Mouse (Mus musculus) MEL (cell line): ENCODE results near the gene Gsg1l. TPM values are rescaled to one million over a fixed set of nuclear protein-coding genes. Genes with fewer than 3 reads are reported as not detected.
A peak's percentile ranks its signal among the peaks of the same experiment; 100 is the strongest.

Source experiments
- DNase-seq: peaks from one replicate; pipeline ENCODE4 v3.0.0; 2011; ENCODE audit warnings: low read depth, low spot score
- H3K27ac ChIP-seq: 2 replicates; pipeline ENCODE4 v1.5.1; 2012; ENCODE audit warnings: low read depth, mild to moderate bottlenecking, control low read depth, low read length, moderate library complexity; ENCODE audit not compliant: control insufficient read depth
- H3K27me3 ChIP-seq, 2 experiments: fragments of 150-350 bp in 1 of 2; sonication (generic) in 1 of 2; 2 replicates each; pipeline ENCODE4 v1.6.1; 2012; ENCODE audit warnings: low read length in 2 of 2, mild to moderate bottlenecking in 2 of 2, improper control_type of control experiment in 1 of 2, moderate library complexity in 1 of 2; ENCODE audit not compliant: insufficient read depth in 2 of 2, control insufficient read depth in 1 of 2
- H3K36me3 ChIP-seq, 2 experiments: 2 replicates each; pipeline ENCODE4 v1.6.1; 2012 to 2014; ENCODE audit warnings: low read length in 2 of 2, improper control_type of control experiment in 1 of 2, inconsistent platforms in 1 of 2, mild to moderate bottlenecking in 1 of 2; ENCODE audit not compliant: insufficient read depth in 2 of 2, control insufficient read depth in 1 of 2
- H3K4me1 ChIP-seq, 2 experiments: fragments of 150-350 bp in 1 of 2; sonication (generic) in 1 of 2; 2 replicates each; pipeline ENCODE4 v1.6.1; 2012; ENCODE audit warnings: low read length in 2 of 2, improper control_type of control experiment in 1 of 2, mild to moderate bottlenecking in 1 of 2; ENCODE audit not compliant: insufficient read depth in 2 of 2, control insufficient read depth in 1 of 2
- H3K4me3 ChIP-seq, 2 experiments: fragments of 150-350 bp in 1 of 2; sonication (generic) in 1 of 2; 2 replicates each; pipeline ENCODE4 v1.5.1; 2012; ENCODE audit warnings: low read depth in 2 of 2, low read length in 2 of 2, mild to moderate bottlenecking in 2 of 2, moderate library complexity in 2 of 2, control low read depth in 1 of 2, improper control_type of control experiment in 1 of 2; ENCODE audit not compliant: control insufficient read depth in 1 of 2, insufficient read depth in 1 of 2
- H3K79me2 ChIP-seq: 2 replicates; pipeline ENCODE4 v1.6.1; 2012; ENCODE audit warnings: mild to moderate bottlenecking, low read length, moderate library complexity; ENCODE audit not compliant: control insufficient read depth, poor library complexity, insufficient read depth
- H3K9ac ChIP-seq: 2 replicates; pipeline ENCODE4 v1.6.1; 2012; ENCODE audit warnings: low read depth, mild to moderate bottlenecking, control low read depth, low read length, moderate library complexity; ENCODE audit not compliant: control insufficient read depth, poor library complexity, severe bottlenecking
- H3K9me3 ChIP-seq: fragments of 150-350 bp; sonication (generic); replicated peaks from 2 replicates; pipeline ENCODE4 v1.6.1; 2012; ENCODE audit warnings: mild to moderate bottlenecking, low read length, improper control_type of control experiment, moderate library complexity; ENCODE audit not compliant: insufficient read depth
- BHLHE40 ChIP-seq: IDR thresholded peaks from 2 replicates; pipeline ENCODE4 v1.6.1; 2012; ENCODE audit warnings: low read depth, mild to moderate bottlenecking, inconsistent platforms, low read length, improper control_type of control experiment, borderline replicate concordance
- CHD2 ChIP-seq: IDR thresholded peaks from 2 replicates; pipeline ENCODE4 v1.6.1; 2011; ENCODE audit warnings: low read length, improper control_type of control experiment
- CTCF ChIP-seq, 3 experiments: IDR thresholded peaks in 2 of 3; conservative IDR thresholded peaks in 1 of 3; 2 replicates each; pipeline ENCODE4 v1.5.1; 2011 to 2012; ENCODE audit warnings: low read length in 3 of 3, low read depth in 2 of 3, mild to moderate bottlenecking in 2 of 3, improper control_type of control experiment in 1 of 3, inconsistent platforms in 1 of 3, mixed read lengths in 1 of 3, moderate library complexity in 1 of 3; ENCODE audit not compliant: control insufficient read depth in 1 of 3, insufficient read depth in 1 of 3, poor library complexity in 1 of 3, severe bottlenecking in 1 of 3
- E2F4 ChIP-seq: IDR thresholded peaks from 2 replicates; pipeline ENCODE4 v1.6.1; 2011; ENCODE audit warnings: low read depth, low read length, improper control_type of control experiment, borderline replicate concordance
- ELF1 ChIP-seq: IDR thresholded peaks from 2 replicates; pipeline ENCODE4 v1.6.1; 2014; ENCODE audit warnings: low read depth, mild to moderate bottlenecking, inconsistent platforms, low read length, improper control_type of control experiment, moderate library complexity
- ETS1 ChIP-seq: IDR thresholded peaks from 2 replicates; pipeline ENCODE4 v1.6.1; 2012; ENCODE audit warnings: low read depth, mild to moderate bottlenecking, inconsistent platforms, low read length, improper control_type of control experiment, moderate library complexity
- GATA1 ChIP-seq: IDR thresholded peaks from 2 replicates; pipeline ENCODE4 v1.6.1; 2011; ENCODE audit warnings: low read depth, low read length, improper control_type of control experiment
- HCFC1 ChIP-seq: IDR thresholded peaks from 2 replicates; pipeline ENCODE4 v1.6.1; 2012; ENCODE audit warnings: low read depth, mild to moderate bottlenecking, inconsistent platforms, low read length, improper control_type of control experiment, moderate library complexity
- JUND ChIP-seq: IDR thresholded peaks from 2 replicates; pipeline ENCODE4 v1.6.1; 2011; ENCODE audit warnings: low read depth, mild to moderate bottlenecking, improper control_type of control experiment, low read length
- KAT2A ChIP-seq: conservative IDR thresholded peaks from 2 replicates; pipeline ENCODE4 v1.6.1; 2012; ENCODE audit warnings: low read depth, low read length, improper control_type of control experiment, inconsistent platforms
- MAFK ChIP-seq: IDR thresholded peaks from 2 replicates; pipeline ENCODE4 v1.6.1; 2011; ENCODE audit warnings: low read depth, mild to moderate bottlenecking, low read length, improper control_type of control experiment, borderline replicate concordance
- MXI1 ChIP-seq: IDR thresholded peaks from 2 replicates; pipeline ENCODE4 v1.6.1; 2011; ENCODE audit warnings: mild to moderate bottlenecking, low read depth, low read length, improper control_type of control experiment
- NRF1 ChIP-seq: IDR thresholded peaks from 2 replicates; pipeline ENCODE4 v1.6.1; 2014; ENCODE audit warnings: low read depth, mild to moderate bottlenecking, inconsistent platforms, low read length, improper control_type of control experiment, moderate library complexity; ENCODE audit not compliant: poor library complexity, insufficient read depth, severe bottlenecking
- POLR2A ChIP-seq, 2 experiments: IDR thresholded peaks; 2 replicates each; pipeline ENCODE4 v1.6.1; 2011 to 2012; ENCODE audit warnings: low read length in 2 of 2, mild to moderate bottlenecking in 2 of 2, control low read depth in 1 of 2, improper control_type of control experiment in 1 of 2, low read depth in 1 of 2, moderate library complexity in 1 of 2; ENCODE audit not compliant: control insufficient read depth in 1 of 2, insufficient read depth in 1 of 2, poor library complexity in 1 of 2
- POLR2AphosphoS2 ChIP-seq: IDR thresholded peaks from 2 replicates; pipeline ENCODE4 v1.6.1; 2011; ENCODE audit warnings: low read length, improper control_type of control experiment
- POLR2AphosphoS5 ChIP-seq: IDR thresholded peaks from 2 replicates; pipeline ENCODE4 v1.6.1; 2012; ENCODE audit warnings: low read depth, borderline replicate concordance, mild to moderate bottlenecking, inconsistent platforms, low read length, moderate library complexity, mixed read lengths
- RAD21 ChIP-seq: IDR thresholded peaks from 2 replicates; pipeline ENCODE4 v1.6.1; 2011; ENCODE audit warnings: mild to moderate bottlenecking, low read depth, low read length, improper control_type of control experiment
- RCOR1 ChIP-seq: IDR thresholded peaks from 2 replicates; pipeline ENCODE4 v1.6.1; 2012; ENCODE audit warnings: low read depth, mild to moderate bottlenecking, inconsistent platforms, low read length, improper control_type of control experiment
- SIN3A ChIP-seq: IDR thresholded peaks from 2 replicates; pipeline ENCODE4 v1.6.1; 2012; ENCODE audit warnings: low read length, improper control_type of control experiment, inconsistent platforms
- SMC3 ChIP-seq: IDR thresholded peaks from 2 replicates; pipeline ENCODE4 v1.6.1; 2011; ENCODE audit warnings: low read depth, low read length, improper control_type of control experiment
- TAL1 ChIP-seq: IDR thresholded peaks from 2 replicates; pipeline ENCODE4 v1.6.1; 2012; ENCODE audit warnings: mild to moderate bottlenecking, inconsistent platforms, low read length, moderate library complexity, mixed read lengths
- TBP ChIP-seq: IDR thresholded peaks from 2 replicates; pipeline ENCODE4 v1.8.0; 2011; ENCODE audit warnings: low read depth, low read length, improper control_type of control experiment
- TCF12 ChIP-seq: IDR thresholded peaks from 2 replicates; pipeline ENCODE4 v1.6.1; 2014; ENCODE audit warnings: low read depth, mild to moderate bottlenecking, inconsistent platforms, low read length, improper control_type of control experiment, moderate library complexity
- USF1 ChIP-seq: IDR thresholded peaks from 2 replicates; pipeline ENCODE4 v1.6.1; 2014; ENCODE audit warnings: low read depth, mild to moderate bottlenecking, inconsistent platforms, low read length, improper control_type of control experiment, moderate library complexity
- USF2 ChIP-seq, 2 experiments: IDR thresholded peaks; 2 replicates each; pipeline ENCODE4 v1.6.1; 2011 to 2012; ENCODE audit warnings: improper control_type of control experiment in 2 of 2, low read length in 2 of 2, borderline replicate concordance in 1 of 2, inconsistent platforms in 1 of 2, low read depth in 1 of 2, mild to moderate bottlenecking in 1 of 2; ENCODE audit not compliant: insufficient read depth in 1 of 2
- ZKSCAN1 ChIP-seq: IDR thresholded peaks from 2 replicates; pipeline ENCODE4 v1.6.1; 2012; ENCODE audit warnings: low read depth, mild to moderate bottlenecking, inconsistent platforms, low read length, improper control_type of control experiment, moderate library complexity
- polyA plus RNA-seq, 2 experiments: library from polyadenylated mRNA; stranded (reverse) in 1 of 2; unstranded in 1 of 2; fragments of >175 nt in 1 of 2; fragments of >200 nt in 1 of 2; gene quantifications; 2 replicates each; pipeline versions ENCODE4 v1.2.1 to v1.2.4; 2012; ENCODE audit warnings: low replicate concordance in 2 of 2, low read depth in 1 of 2; ENCODE audit not compliant: insufficient read length in 2 of 2, insufficient read depth in 1 of 2, missing spikeins in 1 of 2
- total RNA-seq: library from RNA; depleted of rRNA; stranded (reverse); fragments of 300-350 nt; gene quantifications from 2 replicates; pipeline ENCODE4 v1.2.3, GENCODE M21; 2012

The Gsg1l gene
- total and polyA plus RNA-seq, 3 experiments: not detected

GRCm38 (mm10) chr7:126083980-126084348 lies 1.8 kb upstream of the Gsg1l start:
- Histone ChIP-seq H3K9me3 (no peaks in the 10 kb centered on the region), H3K4me1 (no peaks in the 10 kb centered on the region), H3K27me3 (no peaks in the 10 kb centered on the region), H3K36me3 (no peaks in the 10 kb centered on the region), H3K9ac (no peak overlapping the region), H3K4me3 (no peak overlapping the region), H3K27ac (no peak overlapping the region), H3K79me2 (no peaks in the 10 kb centered on the region)
- DNase-seq: no peak
- no peak for TF ChIP-seq SIN3A
- no peak for TF ChIP-seq POLR2A (IDR thresholded peaks at IDR 0.05; ENCODE audit: control insufficient read depth in 1 of 2, insufficient read depth in 1 of 2, low read depth in 1 of 2, low read length in 2 of 2, poor library complexity in 1 of 2)
- TF ChIP-seq POLR2AphosphoS5: no peak
- TF ChIP-seq BHLHE40: no peak
- no peak for TF ChIP-seq ELF1
- no peak for TF ChIP-seq GATA1
- no peak for TF ChIP-seq TAL1
- TF ChIP-seq JUND: no peak
- no peak for TF ChIP-seq POLR2AphosphoS2
- TF ChIP-seq E2F4: no peak

GRCm38 (mm10) chr7:126083341-126083979 lies 1.2 kb upstream of the Gsg1l start:
- no peak overlapping the region for H3K27ac ChIP-seq
- no peaks in the 10 kb centered on the region for H3K36me3 ChIP-seq
- no peaks in the 10 kb centered on the region for H3K4me1 ChIP-seq
- H3K27me3 ChIP-seq: no peaks in the 10 kb centered on the region
- no peak for DNase-seq
- no peaks in the 10 kb centered on the region for H3K79me2 ChIP-seq
- no peak overlapping the region for H3K9ac ChIP-seq
- no peak for TF ChIP-seq USF2 (IDR thresholded peaks at IDR 0.05; ENCODE audit: borderline replicate concordance in 1 of 2, insufficient read depth in 1 of 2, low read depth in 1 of 2, low read length in 2 of 2)
- no peak for TF ChIP-seq E2F4
- TF ChIP-seq RAD21: peak; percentile 29
- TF ChIP-seq NRF1: no peak
- TF ChIP-seq MXI1: no peak
- no peak for TF ChIP-seq BHLHE40
- no peak for TF ChIP-seq KAT2A
- peak in 1 of 3 experiments; percentile 26; a peak in 2 of 6 replicates for TF ChIP-seq CTCF (IDR thresholded peaks at IDR 0.05 in 2 of 3, conservative IDR thresholded peaks at IDR 0.05 in 1 of 3; ENCODE audit: control insufficient read depth in 1 of 3, insufficient read depth in 1 of 3, low read depth in 2 of 3, low read length in 3 of 3, poor library complexity in 1 of 3, severe bottlenecking in 1 of 3)
- TF ChIP-seq RCOR1: no peak
- TF ChIP-seq SMC3: peak; percentile 24; the same call in 1 of the 2 replicates
- no peak for TF ChIP-seq TAL1
- TF ChIP-seq ELF1: no peak
- TF ChIP-seq POLR2AphosphoS5: no peak
- no peak for TF ChIP-seq MAFK
- TF ChIP-seq SIN3A: no peak
- no peak for TF ChIP-seq HCFC1
- TF ChIP-seq POLR2A (IDR thresholded peaks at IDR 0.05; ENCODE audit: control insufficient read depth in 1 of 2, insufficient read depth in 1 of 2, low read depth in 1 of 2, low read length in 2 of 2, poor library complexity in 1 of 2): no peak
- TF ChIP-seq ZKSCAN1: no peak
- TF ChIP-seq CHD2: no peak
- TF ChIP-seq TBP: no peak
- no peak for TF ChIP-seq GATA1
- no peak for TF ChIP-seq USF1
- no peak for TF ChIP-seq JUND
- no peak for TF ChIP-seq TCF12
- no peak for TF ChIP-seq ETS1
- no peaks in the 10 kb centered on the region for H3K9me3 ChIP-seq
- H3K4me3 ChIP-seq: no peak overlapping the region
